Mouse (Mus musculus): Measurements from ENCODE around the gene Gbgt1.
A peak's percentile ranks its signal among the peaks of the same experiment; 100 is the strongest.
"Not testable (repeated sequence)": the region's sequence is repeated elsewhere in the genome, so short reads cannot be mapped to it uniquely, and the experiment has no call there.

The Gbgt1 gene

DNA sequence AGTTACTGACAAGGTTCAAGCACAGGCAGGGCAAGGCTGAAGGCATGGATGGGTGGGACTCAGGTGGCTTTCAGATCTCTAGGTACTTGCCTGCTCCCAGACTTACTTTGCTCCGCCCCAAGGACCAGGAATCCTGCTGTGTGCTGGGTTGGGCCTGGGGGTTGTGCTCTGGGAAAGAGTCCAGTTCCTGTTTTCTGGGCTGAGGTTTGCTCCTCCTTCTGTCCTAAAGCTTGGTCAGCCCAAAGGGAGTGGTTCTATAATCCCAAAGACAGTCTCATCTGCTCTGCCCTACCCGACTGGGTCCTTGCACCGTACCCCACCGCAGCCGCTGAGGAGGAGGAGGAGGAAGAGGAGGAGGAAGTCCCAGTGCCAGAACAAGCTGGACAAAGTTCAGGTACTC lies at the start of gene Gbgt1:
Gene Gbgt1, plus strand, starts transcription at position 221 of the 400 bp plus-strand sequence.
- DNase-seq: no peak

DNA sequence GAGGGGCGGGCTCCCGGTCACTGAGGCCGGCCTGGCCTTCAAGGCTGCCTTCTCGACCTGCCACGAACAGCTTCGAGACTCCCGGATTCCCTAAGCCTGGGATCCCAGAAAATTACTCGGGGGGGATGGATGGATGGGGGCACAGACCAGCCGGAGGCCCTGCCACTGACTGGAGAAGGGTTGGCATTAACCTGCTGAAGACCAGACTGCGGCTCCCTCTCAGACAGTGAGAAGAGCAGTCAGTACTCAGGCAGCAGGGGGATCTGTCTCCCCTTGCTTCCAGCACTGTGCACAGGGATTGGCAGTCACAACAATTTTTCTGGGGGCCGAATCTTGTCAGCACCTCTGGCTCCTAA lies 49.4 kb upstream of the Gbgt1 start:
- no peak for DNase-seq

DNA sequence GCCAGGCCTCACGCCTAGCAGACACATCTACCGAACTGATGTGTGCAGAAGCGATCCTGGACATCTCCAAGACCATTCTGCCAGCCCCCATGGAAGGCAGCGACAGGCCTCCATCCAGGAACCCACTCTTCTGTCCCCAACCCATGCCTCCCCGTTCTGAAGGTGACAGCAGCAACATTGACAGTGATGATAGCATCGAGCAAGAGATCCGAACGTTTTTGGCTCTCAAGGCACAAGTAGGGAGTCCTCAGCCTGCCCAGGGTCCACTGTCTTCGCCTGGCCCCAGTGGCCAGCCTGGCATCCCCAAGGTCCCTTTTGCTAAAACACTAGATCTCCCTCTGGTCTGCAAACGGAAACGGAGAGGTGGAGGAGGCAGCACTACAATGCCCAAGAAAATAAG lies 45.0 kb upstream of the Gbgt1 start:
- no peak for DNase-seq

DNA sequence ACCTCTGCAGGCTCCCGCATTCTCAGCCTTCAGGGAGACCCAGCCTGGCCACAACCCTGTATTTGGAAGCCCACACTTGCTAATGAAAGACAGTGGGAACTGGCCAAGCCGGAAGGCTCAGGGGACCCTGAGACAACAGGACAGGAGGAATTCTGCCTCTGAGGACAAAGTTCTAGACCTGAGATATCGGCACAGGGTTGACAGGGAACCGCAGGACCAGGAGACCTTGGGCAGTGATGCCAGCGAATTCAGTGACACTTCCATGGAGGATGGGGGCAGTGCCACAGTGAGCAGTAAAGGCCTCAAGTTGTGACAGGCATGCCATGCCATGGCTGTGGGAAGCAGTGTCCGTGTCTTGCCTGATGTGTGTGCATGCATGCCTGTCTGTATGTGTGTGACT lies 43.2 kb upstream of the Gbgt1 start:
- no peak for DNase-seq

DNA sequence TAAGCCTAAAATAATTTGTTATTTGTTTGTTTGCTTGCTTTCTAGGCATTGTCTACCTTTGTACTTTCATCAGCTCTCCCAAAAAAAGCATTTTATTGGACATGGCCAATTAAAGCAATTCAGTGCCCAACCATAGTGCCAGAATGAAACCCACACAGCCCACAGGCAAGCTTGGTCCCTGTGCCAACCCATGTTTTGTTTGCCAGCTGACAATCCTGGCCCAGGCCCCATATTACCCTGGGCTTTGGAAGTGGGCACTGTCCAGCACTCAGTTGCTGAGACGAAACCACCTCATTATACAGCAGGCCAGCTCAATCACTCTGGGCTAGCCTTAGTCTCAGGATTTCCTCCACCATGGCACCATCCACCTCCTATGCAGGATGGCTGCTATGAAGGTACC lies 40.1 kb upstream of the Gbgt1 start:
- DNase-seq: no peak

DNA sequence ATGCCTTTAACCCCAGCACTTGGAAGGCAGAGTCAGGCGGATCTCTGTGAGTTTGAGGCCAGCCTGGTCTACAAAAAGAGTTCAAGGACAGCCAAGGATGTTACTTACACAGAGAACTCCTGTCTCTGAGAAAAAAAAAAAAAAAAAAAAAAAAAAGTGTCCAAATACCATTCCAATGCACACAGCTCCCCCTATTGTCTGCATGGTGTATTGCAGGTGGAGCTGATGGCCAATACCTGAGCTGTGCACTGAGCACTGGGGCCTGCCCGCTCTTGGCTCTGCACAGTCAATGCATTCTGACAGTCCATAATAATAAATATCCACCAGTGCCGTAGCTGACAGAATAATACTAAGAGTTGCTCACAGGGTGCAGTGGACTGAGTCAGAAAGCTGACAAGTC lies 32.8 kb upstream of the Gbgt1 start:
- peak; percentile 60 for DNase-seq

DNA sequence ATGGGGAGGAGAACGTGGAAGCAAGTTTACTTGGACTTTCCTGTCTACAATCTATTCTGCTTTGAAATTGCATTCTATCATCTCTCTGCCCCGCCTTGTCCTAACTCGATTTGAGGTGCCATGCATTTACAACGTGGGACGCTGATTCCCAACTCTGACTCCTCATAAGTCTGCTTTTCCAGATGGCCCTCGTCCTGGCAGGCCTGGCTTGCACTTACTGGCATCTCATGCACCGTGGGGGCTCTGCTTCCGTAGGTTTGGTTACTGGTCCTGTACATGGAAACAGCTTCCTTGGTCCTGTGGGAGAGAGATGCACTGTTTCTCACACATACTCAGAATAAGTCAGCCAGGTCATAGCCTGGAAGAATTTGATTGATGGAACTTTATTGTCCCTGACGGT lies 31.8 kb upstream of the Gbgt1 start:
- DNase-seq: no peak

DNA sequence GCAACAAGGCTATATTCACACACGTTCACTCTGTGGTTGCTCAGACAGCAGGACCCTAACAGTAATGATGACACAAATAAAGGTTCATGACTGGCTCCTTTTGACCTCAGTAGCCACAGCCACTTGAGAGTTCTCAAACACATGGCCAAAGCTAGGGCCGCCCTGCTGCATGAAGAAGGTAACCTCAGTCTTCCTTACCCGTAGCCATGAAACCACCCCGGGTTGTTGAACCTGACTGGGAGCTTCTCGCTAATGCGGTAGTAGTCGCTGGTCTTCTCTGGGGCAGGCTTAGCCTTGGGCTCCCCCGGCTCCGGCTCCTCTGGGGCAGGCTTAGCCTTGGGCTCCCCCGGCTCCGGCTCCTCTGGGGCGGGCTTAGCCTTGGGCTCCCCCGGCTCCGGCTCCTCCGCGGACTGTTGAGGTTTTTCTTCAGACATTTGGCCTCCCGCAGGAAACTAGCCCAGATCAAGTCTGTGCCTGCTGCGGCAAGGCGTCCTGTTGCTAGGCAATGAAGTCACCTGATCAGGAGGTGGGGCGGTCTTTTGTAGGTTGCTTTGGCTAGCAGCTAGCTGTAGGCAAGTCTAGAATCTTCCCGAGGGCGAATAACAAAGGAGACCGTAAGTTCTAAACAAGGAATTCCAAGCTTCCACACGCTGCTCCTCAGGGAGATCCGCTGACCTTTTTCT lies 30.7 kb upstream of the Gbgt1 start, which contains the start of gene 1700007K13Rik:
Gene 1700007K13Rik, minus strand, starts transcription at position 497 of the 683 bp plus-strand sequence.
- peak; percentile 41 for DNase-seq

DNA sequence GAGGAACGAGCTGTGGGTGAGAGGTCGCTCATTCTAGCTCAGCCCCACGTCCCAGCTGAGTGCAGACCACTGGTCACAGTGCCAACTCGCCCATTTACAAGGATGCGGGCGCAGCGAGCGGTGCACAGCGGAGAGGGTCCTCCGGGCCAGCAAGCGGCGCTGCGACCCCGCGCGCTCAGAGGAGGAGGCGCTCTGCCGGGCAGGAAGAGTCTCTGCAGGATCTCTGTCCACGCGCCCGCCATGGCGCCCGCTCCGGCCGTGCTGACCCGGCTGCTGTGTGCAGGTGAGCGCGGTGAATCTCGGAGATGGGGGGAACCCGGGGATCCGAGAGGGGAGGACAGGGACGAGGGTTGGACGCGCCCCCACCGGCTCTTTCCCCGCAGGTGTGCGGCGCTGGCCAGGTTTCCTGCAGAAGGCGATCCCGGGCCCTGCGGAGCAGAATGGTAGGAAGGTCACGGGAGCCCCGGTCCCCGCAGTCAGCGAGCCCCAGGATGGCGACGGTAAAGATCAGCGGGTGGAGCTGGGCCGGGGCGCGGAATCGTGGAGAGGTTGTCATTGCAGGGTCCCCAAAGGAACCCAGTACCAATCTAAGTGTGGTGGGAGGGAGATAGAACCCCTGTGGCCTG lies 28.7 kb upstream of the Gbgt1 start, which contains the start of gene Mrps2:
Gene Mrps2, plus strand, starts transcription at position 207 of the 626 bp plus-strand sequence.
- peak; percentile 89 for DNase-seq

DNA sequence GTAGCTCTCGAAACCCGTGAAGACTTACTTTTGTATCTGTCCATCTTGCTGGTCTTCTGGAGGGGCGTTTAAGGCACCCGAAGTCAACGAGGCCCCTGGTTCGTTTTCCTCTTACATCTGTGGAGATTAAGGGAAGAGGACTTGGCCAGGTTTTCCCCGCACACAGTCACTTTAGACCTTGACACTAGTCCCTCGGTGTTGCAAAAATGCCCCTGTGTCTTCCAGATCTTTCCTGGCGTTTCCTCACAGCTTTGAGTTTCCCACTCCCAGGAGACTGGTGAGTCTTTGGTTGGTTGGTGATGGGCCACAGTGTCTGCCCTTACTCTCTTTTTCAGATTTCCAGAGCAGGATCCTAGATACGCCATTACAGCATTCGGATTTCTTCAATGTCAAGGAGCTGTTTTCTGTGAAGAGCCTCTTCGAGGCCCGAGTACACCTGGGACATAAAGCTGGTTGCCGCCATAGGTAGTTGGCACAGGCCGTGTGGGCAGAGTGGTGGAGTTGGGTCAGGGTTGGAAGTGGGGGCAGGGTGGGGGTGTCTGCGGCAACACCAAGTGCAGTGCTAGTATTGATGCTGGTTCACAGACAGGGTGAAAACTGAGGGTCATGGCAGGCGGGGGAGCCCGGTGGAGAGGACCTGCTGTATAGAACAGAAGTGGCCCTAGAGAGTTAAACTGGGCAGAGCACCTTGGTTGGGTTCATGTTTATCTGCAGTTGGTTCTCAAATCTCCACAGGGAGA lies 28.0 kb upstream of the Gbgt1 start:
- no peak for DNase-seq

DNA sequence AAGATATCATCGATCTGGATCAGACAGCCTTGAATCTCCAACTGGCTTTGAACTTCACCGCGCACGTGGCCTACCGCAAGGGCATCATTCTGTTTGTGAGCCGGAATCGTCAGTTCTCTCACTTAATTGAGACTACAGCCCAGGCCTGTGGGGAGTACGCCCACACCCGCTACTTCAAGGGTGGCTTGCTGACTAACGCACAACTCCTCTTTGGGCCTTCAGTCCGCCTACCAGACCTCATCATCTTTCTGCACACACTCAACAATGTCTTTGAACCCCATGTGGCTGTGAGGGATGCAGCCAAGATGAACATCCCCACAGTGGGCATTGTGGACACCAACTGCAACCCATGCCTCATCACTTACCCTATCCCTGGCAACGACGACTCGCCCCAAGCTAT lies 27.2 kb upstream of the Gbgt1 start:
- DNase-seq: no peak

DNA sequence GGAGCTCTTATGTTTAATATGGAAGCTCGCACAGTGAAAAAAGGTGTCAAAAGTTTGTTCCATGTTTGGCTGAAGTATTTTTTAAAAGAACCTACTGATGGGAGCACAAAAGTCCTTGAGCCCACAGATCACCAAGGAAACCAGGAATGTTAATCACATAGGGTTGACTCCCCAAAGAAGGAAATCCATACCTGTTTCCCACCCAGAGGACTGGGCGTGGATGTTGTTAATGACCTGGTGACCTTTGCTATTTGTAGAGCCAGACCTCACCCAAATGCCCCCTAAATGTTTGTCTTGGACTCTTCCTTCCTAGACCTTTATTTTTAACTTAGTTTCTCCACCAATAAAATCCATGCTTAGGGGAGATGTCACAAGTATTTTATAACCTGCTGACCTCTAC lies 26.1 kb upstream of the Gbgt1 start:
- no peak for DNase-seq

DNA sequence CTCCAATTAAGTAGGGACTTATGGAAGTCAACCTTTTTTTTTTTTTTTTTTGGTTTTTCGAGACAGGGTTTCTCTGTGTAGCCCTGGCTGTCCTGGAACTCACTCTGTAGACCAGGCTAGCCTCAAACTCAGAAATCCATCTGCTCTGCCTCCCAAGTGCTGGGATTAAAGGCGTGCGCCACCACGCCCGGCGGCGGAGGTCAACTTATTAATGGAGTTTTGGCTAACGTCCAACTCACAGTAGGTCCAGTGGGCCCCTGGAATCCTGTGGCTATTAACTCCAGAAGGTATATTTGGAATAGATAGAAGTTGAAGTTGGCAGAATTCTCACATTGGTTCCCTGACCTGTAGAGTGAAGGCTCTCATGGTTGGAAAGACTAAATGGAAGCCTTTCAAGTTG lies 24.7 kb upstream of the Gbgt1 start:
- not testable (repeated sequence) for DNase-seq

DNA sequence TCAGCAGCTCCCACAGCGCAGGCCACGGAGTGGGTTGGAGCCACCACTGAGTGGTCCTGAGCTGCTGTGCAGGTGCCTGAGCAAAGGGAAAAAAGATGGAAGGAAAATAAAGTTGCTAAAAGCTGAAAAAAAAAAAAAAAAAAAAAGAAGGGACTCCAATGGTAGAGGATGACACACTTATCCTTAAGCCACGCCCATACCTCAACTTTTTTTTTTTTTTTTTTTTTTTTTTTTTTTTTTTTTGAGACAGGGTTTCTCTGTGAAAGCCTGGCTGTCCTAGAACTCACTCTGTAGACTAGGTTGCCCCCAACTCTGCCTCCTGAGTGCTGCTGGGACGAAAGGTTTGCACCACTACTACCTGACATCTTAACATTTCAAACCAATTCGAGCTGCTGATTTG lies 18.7 kb upstream of the Gbgt1 start:
- DNase-seq: not testable (repeated sequence)

DNA sequence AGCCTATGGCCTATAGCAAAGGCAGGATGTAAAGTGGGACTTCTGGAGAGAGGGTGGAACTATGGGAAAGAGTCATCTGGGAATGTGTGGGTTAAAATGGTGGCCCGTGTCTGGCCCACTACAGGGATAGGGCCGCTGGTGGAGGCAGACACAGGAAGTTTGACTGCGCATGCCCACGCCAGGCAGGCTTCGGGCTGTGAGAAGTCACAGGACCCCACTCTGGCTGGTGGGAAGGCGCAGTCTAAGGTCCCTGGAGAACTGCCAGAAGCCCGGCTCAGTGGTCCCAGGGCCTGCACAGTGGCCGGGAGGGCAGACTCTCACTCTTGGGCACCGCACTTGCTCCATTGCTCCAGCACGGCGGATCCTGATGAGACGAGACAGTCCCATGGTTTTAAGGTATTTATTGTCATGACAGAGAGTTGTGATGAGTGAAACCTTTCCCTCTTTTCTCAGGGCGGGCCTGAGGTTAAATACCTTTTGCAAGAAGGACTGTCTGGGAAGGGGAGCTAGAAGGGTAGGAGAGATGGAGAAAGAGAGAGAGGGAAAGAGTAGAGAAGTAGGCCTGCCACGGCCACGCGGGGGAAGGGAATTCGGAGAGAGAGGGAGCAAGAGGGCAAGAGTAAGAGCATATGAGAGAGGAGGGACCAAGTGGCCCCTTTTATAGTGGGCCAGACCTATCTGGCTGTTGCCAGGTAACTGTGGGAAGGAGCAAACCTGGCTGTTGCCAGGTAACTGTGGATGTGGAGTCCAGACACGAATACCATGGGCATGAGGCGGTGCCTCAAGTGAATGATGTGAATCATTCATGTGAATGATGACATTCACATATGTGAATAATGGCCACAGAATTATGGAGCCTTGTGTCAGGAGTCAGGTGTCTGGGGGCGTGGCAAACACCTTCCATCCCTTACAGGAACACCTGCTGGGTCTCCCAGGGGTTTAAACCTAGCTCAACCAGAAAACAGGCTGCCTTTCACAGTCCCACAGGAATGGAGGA lies 17.2 kb upstream of the Gbgt1 start:
- DNase-seq: no peak

DNA sequence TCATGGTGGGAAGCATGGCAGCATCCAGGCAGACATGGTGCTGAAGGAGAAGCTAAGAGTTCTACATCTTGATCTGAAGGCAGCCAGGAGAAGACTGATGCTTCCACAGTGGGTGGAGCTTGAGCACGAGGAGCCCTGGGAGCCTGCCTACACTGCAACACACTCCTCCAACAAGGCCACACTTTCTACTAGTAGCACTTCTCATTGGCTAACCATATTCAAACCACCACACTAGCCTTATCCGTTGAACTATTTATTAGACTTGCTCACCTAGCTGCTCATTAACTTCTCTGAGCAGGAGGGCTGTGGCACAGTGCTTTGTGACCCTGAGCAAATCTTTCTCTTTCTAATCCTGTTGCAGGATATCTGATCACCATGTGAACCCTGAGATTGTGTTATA lies 12.8 kb upstream of the Gbgt1 start:
- DNase-seq: no peak

DNA sequence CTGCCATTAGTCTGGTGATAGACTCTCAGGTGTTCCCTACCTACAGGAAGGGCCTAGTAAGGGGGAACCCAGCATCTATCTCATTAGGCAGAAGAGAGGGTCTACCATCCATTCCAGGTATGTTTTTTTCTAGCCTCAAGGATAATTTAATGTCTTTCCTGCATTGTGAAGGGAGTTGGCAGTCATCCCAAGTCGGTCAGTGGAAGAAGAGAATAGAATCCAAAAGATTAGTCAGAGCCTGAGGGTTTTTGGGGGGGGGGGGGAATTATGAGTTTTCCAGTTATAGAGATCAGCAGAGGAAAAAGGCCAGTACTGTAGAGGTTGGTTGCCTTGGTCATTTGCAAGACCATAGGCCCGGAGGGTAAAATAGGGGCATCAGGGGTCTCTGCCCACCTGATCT lies 2.2 kb upstream of the Gbgt1 start:
- DNase-seq: no peak

DNA sequence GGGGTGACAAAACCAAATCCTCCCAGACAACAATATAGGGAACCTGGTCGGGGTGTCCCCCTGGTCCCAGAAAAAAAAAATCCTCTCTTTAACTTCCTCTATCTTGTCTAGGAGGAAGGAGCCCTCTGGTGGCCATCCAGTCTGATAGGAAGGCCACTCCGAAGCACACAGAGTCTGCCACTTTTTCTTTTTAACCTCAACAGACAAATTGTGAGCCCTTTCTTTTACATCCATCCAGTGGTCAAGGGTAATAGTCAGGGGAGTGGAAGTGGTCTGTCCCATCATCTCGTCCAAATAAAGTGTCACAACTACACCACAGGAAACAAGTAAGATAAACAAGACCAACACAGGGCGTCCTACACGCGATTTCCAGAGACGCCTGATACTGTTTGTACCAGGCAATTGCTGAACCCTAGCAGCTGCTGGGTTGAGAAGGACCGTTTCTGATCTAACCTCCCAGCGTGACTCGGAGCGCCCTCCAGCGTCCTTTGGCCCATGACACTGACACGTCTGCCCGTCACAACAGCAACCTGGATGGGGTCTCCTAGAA lies 1.4 kb upstream of the Gbgt1 start:
- DNase-seq: no peak

DNA sequence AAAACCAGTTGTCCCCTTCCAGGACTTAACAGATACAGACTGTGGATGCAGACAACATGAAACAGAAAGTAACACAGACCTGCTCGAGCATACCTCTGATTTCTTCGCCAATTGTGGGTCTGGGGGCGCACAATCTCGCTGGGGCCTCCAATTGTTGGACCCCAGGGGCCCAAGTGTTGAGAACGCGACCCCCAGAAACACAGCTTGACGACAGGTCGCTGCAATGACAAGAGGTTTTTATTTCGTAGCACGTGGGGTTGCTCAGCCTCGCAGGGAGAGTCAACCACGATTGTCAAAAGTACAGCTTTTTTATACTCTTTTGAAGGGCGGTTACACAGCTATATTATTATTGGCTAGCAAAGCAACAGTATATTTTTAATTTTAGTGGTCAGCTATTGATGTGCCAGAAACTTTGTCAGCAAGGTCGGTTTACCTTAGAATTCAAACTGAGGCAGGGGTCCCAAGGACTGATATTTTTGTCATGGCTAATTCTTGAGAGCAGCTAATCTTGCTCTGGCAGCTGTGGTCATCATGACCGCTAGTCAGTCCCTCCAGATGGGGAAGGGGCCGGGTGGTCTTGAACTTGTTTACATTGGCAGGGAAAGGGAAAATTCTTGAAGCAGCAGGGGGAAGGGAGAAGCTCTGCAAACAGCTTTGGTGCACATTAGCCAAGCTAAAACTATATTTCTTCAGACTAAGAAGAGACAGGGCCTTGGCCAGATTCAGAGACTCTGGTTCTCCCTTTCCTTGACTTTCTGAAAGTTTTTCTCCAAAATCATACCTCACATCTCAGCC lies 693 bp upstream of the Gbgt1 start:
- no peak for DNase-seq

DNA sequence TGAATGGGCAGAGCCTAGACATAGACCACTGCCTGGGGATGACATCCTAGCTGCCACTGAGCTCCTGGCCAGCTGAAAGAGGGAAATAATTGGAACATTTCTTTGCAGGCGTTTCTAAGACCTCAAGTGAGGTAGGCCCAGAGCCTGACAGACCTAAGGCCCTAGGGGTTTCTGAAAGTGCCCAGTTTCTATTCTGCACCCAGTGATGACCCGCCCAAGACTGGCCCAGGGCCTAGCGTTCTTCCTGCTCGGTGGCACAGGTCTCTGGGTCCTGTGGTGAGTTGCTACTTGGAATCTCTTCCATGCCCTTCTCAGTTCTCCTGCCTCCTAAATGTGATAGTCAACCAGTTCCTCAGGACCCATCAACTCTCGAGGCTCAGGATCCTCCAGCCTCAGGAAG lies 870 bp downstream of the Gbgt1 start:
- DNase-seq: no peak

DNA sequence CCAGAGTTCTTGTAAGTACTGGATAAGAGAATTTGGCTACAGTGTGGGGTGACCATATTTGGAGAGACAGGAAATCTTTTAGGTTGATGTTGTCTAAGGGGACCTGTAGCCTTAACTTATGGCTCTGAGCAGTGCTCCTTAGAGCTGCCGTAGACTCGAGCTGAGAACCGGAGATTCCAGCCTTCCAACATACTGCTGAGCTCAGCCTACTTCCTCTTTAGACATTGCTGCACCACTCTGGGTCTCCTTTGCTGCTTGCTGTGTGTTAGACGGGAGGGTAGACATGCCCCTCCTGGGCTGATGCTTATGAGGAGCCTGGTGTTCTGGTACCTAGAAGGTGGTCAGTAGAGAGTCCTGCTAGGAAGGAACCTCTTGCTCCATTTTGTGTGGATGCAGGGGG lies 1.7 kb downstream of the Gbgt1 start:
- no peak for DNase-seq

DNA sequence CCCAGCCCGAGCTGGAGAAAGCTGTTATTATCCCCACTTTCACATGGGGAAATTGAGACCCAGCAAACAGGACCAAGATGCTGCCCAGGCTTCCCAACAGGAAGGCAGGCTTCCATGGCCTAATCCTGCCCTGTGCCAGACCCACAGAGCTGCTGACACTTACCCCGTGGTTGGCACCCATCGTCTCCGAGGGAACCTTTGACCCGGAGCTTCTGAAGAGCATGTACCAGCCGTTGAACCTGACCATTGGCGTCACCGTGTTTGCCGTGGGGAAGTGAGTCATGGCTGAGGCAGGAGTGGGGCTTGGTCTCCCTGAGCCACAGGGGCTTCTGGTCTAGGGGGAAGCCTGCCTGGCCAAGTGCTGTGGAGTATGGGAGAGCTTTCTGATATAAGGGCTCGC lies 6.3 kb downstream of the Gbgt1 start:
- no peak for DNase-seq

Measured in right cerebral cortex, postnatal 4 days (tissue).